8 mouse cellular contexts compared by ENCODE assay signal in the genomic region with DNA sequence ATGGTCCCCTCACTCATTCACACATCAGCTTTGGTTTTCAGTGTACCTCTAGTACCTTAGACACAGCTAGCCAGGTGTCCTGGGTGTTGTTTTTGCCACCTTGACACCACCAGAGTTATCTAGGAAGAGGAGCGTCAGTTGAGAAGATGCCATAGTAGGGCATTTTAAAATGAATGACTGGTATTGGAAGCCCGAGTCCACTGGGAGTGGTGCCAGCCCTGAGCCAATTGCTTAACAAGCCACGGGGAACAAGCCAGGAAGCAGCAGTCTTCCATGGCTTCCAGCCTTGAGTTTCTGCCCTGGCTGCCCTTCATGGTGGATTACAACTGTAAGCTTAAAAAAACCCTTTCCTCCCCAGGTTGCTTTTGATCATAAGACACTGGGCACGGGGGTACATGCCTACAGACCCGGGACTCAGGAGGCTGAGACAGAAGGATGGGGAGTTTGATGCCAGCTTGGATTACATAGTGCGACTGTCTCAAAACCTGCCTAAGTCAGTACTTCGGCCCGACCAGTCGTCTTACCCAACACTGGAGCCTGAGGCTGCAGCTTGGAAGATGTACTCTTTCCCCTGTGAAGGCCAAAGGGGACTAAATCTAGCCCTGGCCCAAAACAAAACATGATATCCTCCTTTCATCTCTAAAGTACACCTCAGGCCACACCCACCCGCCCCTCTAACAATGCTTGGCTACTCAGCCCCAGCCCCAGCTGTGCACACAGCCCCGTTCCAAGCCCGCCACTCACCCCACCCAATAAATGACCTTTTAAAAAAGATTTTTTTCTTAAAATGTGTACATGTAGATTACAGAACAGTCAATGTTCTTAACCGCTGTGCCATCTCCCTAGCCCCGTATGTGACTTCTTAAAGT. TPM values are rescaled to one million over a fixed set of nuclear protein-coding genes. Genes with fewer than 3 reads are reported as not detected.
DNase-seq lines count a peak whose midpoint lies in the region; ATAC-seq lines count a peak whose summit lies in the region.

No protein-coding gene starts in this region.

- H3K9me3 ChIP-seq in midbrain, embryonic 13.5 days: no peaks in the 10 kb centered on the region

- peak overlapping the region; percentile 28; the same call in 1 of the 2 replicates for H3K9ac ChIP-seq in midbrain, embryonic 13.5 days (replicated peaks)

- H3K27ac ChIP-seq in midbrain, embryonic 13.5 days: no peak overlapping the region

- 67% methylated on average over 14 of the region's 14 CpGs for WGBS in midbrain, embryonic 13.5 days

- peak; percentile 20 for ATAC-seq in inflammation-experienced regulatory T-cells, adult 6 months
- peak; percentile 19; the same call in 1 of the 2 replicates for ATAC-seq in midbrain, embryonic 13.5 days
- ATAC-seq in activated CD4-positive, CD25-positive, alpha-beta regulatory T cell, adult 4 months: no peak

- H3K27me3 ChIP-seq in midbrain, embryonic 13.5 days: no peaks in the 10 kb centered on the region

- H3K4me2 ChIP-seq in midbrain, embryonic 13.5 days (replicated peaks): no peak overlapping the region

- H3K36me3 ChIP-seq in midbrain, embryonic 13.5 days: peaks cover 4% of the 10 kb centered on the region

- peak; percentile 67 to 93 for DNase-seq in adrenal gland, adult (ENCODE audit: inconsistent age in 2 of 2, low spot score in 1 of 2)
- no peak for DNase-seq in adrenal gland, postnatal 4 days (ENCODE audit: low spot score in 2 of 2)
- peak; percentile 66 for DNase-seq in layer of hippocampus, adult 11-12 months (ENCODE audit: low spot score)
- DNase-seq in layer of hippocampus, adult 9-10 months (ENCODE audit: low spot score): no peak
- DNase-seq in adipocyte (ENCODE audit: low spot score): peak; percentile 95

- peaks cover 10% of the 10 kb centered on the region for H3K4me1 ChIP-seq in midbrain, embryonic 13.5 days (replicated peaks)

- no peak overlapping the region for H3K4me3 ChIP-seq in midbrain, embryonic 13.5 days (replicated peaks)

RNA-seq across cellular contexts. Expression of a gene that starts 5.5 kb away (rescaled TPM):
- total RNA-seq in adrenal gland, postnatal 4 days (2021): 100 to 1,000 TPM; 118 to 129 TPM
- polyA plus RNA-seq in inflammation-experienced regulatory T-cells, adult 6 months (2017; shearing (Covaris generic)): 100 to 1,000 TPM; 108 to 130 (median 112) TPM
- polyA plus RNA-seq in midbrain, embryonic 13.5 days (2015; fragmentation: Nextera tagmentation; extraction: Ambion mirVana): 92.2 and 105 TPM in 2 replicates
- 100 to 1,000 TPM; 146 TPM for polyA plus RNA-seq in activated CD4-positive, CD25-positive, alpha-beta regulatory T cell, adult 4 months (2017; shearing (Covaris generic))

RNA-seq across cellular contexts. Expression of a gene that starts 5.7 kb away (rescaled TPM):
- total RNA-seq in adrenal gland, postnatal 4 days (2021): 10 to 100 TPM; 42.0 to 44.3 TPM
- 10 to 100 TPM; 13.9 to 20.0 (median 18.4) TPM for polyA plus RNA-seq in inflammation-experienced regulatory T-cells, adult 6 months (2017; shearing (Covaris generic))
- 41.8 and 47.7 TPM in 2 replicates for polyA plus RNA-seq in midbrain, embryonic 13.5 days (2015; fragmentation: Nextera tagmentation; extraction: Ambion mirVana)
- 10 to 100 TPM in 1 of 2 experiments, 1 to 10 TPM in 1; 9.4 to 17.9 TPM for polyA plus RNA-seq in activated CD4-positive, CD25-positive, alpha-beta regulatory T cell, adult 4 months (2017; shearing (Covaris generic))

RNA-seq across cellular contexts. Expression of a gene that starts 8.3 kb away (rescaled TPM):
- total RNA-seq in adrenal gland, postnatal 4 days (2021): 10 to 100 TPM; 23.4 to 27.2 TPM
- polyA plus RNA-seq in inflammation-experienced regulatory T-cells, adult 6 months (2017; shearing (Covaris generic)): 1 to 10 TPM in 1 of 3 experiments, under 1 TPM in 2; 0.40 to 1.0 (median 0.74) TPM
- 4.9 and 7.0 TPM in 2 replicates for polyA plus RNA-seq in midbrain, embryonic 13.5 days (2015; fragmentation: Nextera tagmentation; extraction: Ambion mirVana)
- under 1 TPM; 0.22 to 0.51 TPM for polyA plus RNA-seq in activated CD4-positive, CD25-positive, alpha-beta regulatory T cell, adult 4 months (2017; shearing (Covaris generic))

RNA-seq across cellular contexts. Expression of a gene that starts 20.6 kb away (rescaled TPM):
- 100 to 1,000 TPM; 164 to 190 TPM for total RNA-seq in adrenal gland, postnatal 4 days (2021)
- polyA plus RNA-seq in inflammation-experienced regulatory T-cells, adult 6 months (2017; shearing (Covaris generic)): 10 to 100 TPM; 30.0 to 68.3 (median 60.9) TPM
- 83.5 and 91.9 TPM in 2 replicates for polyA plus RNA-seq in midbrain, embryonic 13.5 days (2015; fragmentation: Nextera tagmentation; extraction: Ambion mirVana)
- 10 to 100 TPM; 58.7 to 62.7 TPM for polyA plus RNA-seq in activated CD4-positive, CD25-positive, alpha-beta regulatory T cell, adult 4 months (2017; shearing (Covaris generic))

RNA-seq across cellular contexts. Expression of a gene that starts 23.7 kb away (rescaled TPM):
- 10 to 100 TPM; 48.7 to 52.5 TPM for total RNA-seq in adrenal gland, postnatal 4 days (2021)
- 10 to 100 TPM; 20.7 to 39.7 (median 35.5) TPM for polyA plus RNA-seq in inflammation-experienced regulatory T-cells, adult 6 months (2017; shearing (Covaris generic))
- 54.9 and 59.2 TPM in 2 replicates for polyA plus RNA-seq in midbrain, embryonic 13.5 days (2015; fragmentation: Nextera tagmentation; extraction: Ambion mirVana)
- polyA plus RNA-seq in activated CD4-positive, CD25-positive, alpha-beta regulatory T cell, adult 4 months (2017; shearing (Covaris generic)): 10 to 100 TPM; 23.6 to 28.3 TPM

Comparison
In these comparisons a context has a peak if more than half of its experiments do, and no peak if none do; other contexts are left out.
1. DNase-seq: peak in adrenal gland, adult (2 of 2), layer of hippocampus, adult 11-12 months (single experiment) and adipocyte (single experiment); none in adrenal gland, postnatal 4 days (0 of 2) and layer of hippocampus, adult 9-10 months (single experiment).